Mouse (Mus musculus) hindbrain, embryonic 11.5 days (tissue): Measurements from ENCODE around the gene Marcks. TPM values are rescaled to one million over a fixed set of nuclear protein-coding genes. Genes with fewer than 3 reads are reported as not detected.
"Not testable (repeated sequence)": the region's sequence is repeated elsewhere in the genome, so short reads cannot be mapped to it uniquely, and the experiment has no call there.

Source experiments
- ATAC-seq: fragments of 200-750 bp; cut with Nextera tagmentation; 2 replicates; pipeline ENCODE4 v1.8.0; 2017; ENCODE audit warnings: mild to moderate bottlenecking, moderate TSS enrichment, moderate library complexity; ENCODE audit not compliant: low FRiP score
- DNase-seq: peaks from one replicate; pipeline ENCODE4 v3.0.0-alpha.2; 2015; ENCODE audit warnings: low spot score
- H3K27ac ChIP-seq: fragments of 300-500 bp; sonication (generic); 2 replicates; pipeline ENCODE4 v1.5.1; 2014; ENCODE audit warnings: mild to moderate bottlenecking, low read depth, low read length
- H3K27me3 ChIP-seq: fragments of 300-500 bp; sonication (generic); 2 replicates; pipeline ENCODE4 v1.6.1; 2014; ENCODE audit warnings: mild to moderate bottlenecking, low read length, moderate library complexity, mixed read lengths; ENCODE audit not compliant: control insufficient read depth, insufficient read depth
- H3K36me3 ChIP-seq: fragments of 300-500 bp; sonication (generic); 2 replicates; pipeline ENCODE4 v1.6.1; 2014; ENCODE audit warnings: mild to moderate bottlenecking, low read length, moderate library complexity, mixed read lengths; ENCODE audit not compliant: control insufficient read depth, insufficient read depth
- H3K4me1 ChIP-seq: fragments of 300-500 bp; sonication (generic); replicated peaks from 2 replicates; pipeline ENCODE4 v1.6.1; 2014; ENCODE audit warnings: low read length, mixed read lengths; ENCODE audit not compliant: control insufficient read depth, insufficient read depth
- H3K4me2 ChIP-seq: fragments of 300-500 bp; sonication (generic); replicated peaks from 2 replicates; pipeline ENCODE4 v1.6.1; 2014; ENCODE audit warnings: mild to moderate bottlenecking, low read depth, low read length
- H3K4me3 ChIP-seq: fragments of 300-500 bp; sonication (generic); 2 replicates; pipeline ENCODE4 v1.5.1; 2014; ENCODE audit warnings: low read depth, low read length
- H3K9ac ChIP-seq: fragments of 300-500 bp; sonication (generic); 2 replicates; pipeline ENCODE4 v1.6.1; 2014; ENCODE audit warnings: low read depth, low read length
- H3K9me3 ChIP-seq: fragments of 300-500 bp; sonication (generic); 2 replicates; pipeline ENCODE4 v1.6.1; 2016; ENCODE audit warnings: low read length; ENCODE audit not compliant: control insufficient read depth
- WGBS: fragments of 180-500 bp; shearing (Covaris S2); extraction: QIAGEN DNeasy Blood & Tissue Kit; methylation state at CpG from one replicate; pipeline ENCODE4 v1.1.7; 2014; 5-methylcytosine and 5-hydroxymethylcytosine counted together
- polyA plus RNA-seq: library from polyadenylated mRNA; unstranded; fragments of >200 nt; fragmentation: Nextera tagmentation; extraction: Ambion mirVana; gene quantifications from 2 replicates; pipeline ENCODE4 v1.2.1, GENCODE M21; 2014

Gene Marcks
- polyA plus RNA-seq, 1 experiment from 2014 or later = 453 TPM

GRCm38 (mm10) chr10:37101733-37102132 is 37.0 kb downstream of the Marcks start:
- DNase-seq = no peak
- H3K27ac ChIP-seq = no peak overlapping the region
- H3K9me3 ChIP-seq = no peaks in the 10 kb centered on the region
- H3K9ac ChIP-seq = no peak overlapping the region
- H3K27me3 ChIP-seq = no peaks in the 10 kb centered on the region
- H3K4me2 ChIP-seq = no peak overlapping the region
- ATAC-seq = no peak
- no peaks in the 10 kb centered on the region for H3K36me3 ChIP-seq
- no peaks in the 10 kb centered on the region for H3K4me1 ChIP-seq
- 69% methylated on average over 2 of the region's 2 CpGs for WGBS
- no peak overlapping the region for H3K4me3 ChIP-seq

- ATAC-seq = no peak
- Histone ChIP-seq H3K36me3 (no peaks in the 10 kb centered on the region), H3K27me3 (no peaks in the 10 kb centered on the region), H3K27ac (no peak overlapping the region), H3K4me2 (no peak overlapping the region), H3K4me1 (no peaks in the 10 kb centered on the region), H3K4me3 (no peak overlapping the region), H3K9me3 (no peaks in the 10 kb centered on the region), H3K9ac (no peak overlapping the region)
- WGBS = 88% methylated on average over 3 of the region's 3 CpGs
- no peak for DNase-seq
Measured at GRCm38 (mm10) chr10:37096529-37096928, 42.2 kb downstream of the Marcks start.

- H3K9me3 ChIP-seq = no peaks in the 10 kb centered on the region
- no peaks in the 10 kb centered on the region for H3K27me3 ChIP-seq
- no peak overlapping the region for H3K9ac ChIP-seq
- no peaks in the 10 kb centered on the region for H3K36me3 ChIP-seq
- no peaks in the 10 kb centered on the region for H3K4me1 ChIP-seq
- DNase-seq (no peak), ATAC-seq (no peak)
- WGBS = 85% methylated on average over 6 of the region's 6 CpGs
- no peak overlapping the region for H3K4me3 ChIP-seq
- H3K27ac ChIP-seq = no peak overlapping the region
- H3K4me2 ChIP-seq = no peak overlapping the region
Measured at GRCm38 (mm10) chr10:37095803-37096202, 42.9 kb downstream of the Marcks start.

- no peaks in the 10 kb centered on the region for H3K9me3 ChIP-seq
- H3K9ac ChIP-seq = no peak overlapping the region
- H3K27me3 ChIP-seq = no peaks in the 10 kb centered on the region
- no peaks in the 10 kb centered on the region for H3K4me1 ChIP-seq
- DNase-seq (no peak), ATAC-seq (no peak)
- H3K36me3 ChIP-seq = no peaks in the 10 kb centered on the region
- H3K4me2 ChIP-seq = no peak overlapping the region
- H3K27ac ChIP-seq = no peak overlapping the region
- H3K4me3 ChIP-seq = no peak overlapping the region
Measured at GRCm38 (mm10) chr10:37093306-37093705, 45.4 kb downstream of the Marcks start.

- Histone ChIP-seq H3K9me3 (0 out of 2 replicates have a peak, but pooled peaks cover 2% of the 10 kb centered on the region), H3K4me2 (no peak overlapping the region), H3K4me1 (no peaks in the 10 kb centered on the region), H3K27me3 (no peaks in the 10 kb centered on the region), H3K36me3 (no peaks in the 10 kb centered on the region), H3K9ac (no peak overlapping the region), H3K27ac (no peak overlapping the region), H3K4me3 (no peak overlapping the region)
- WGBS = 84% methylated on average over 3 of the region's 3 CpGs
- ATAC-seq (no peak), DNase-seq (no peak)
Measured at GRCm38 (mm10) chr10:37090411-37090810, 48.3 kb downstream of the Marcks start.

GRCm38 (mm10) chr10:37084071-37084470 is 54.6 kb downstream of the Marcks start:
- 85% methylated on average over 2 of the region's 2 CpGs for WGBS

More at GRCm38 (mm10) chr10:37084071-37084470, 54.6 kb downstream of the Marcks start:
- not testable (repeated sequence) for H3K4me1 ChIP-seq, H3K36me3 ChIP-seq, H3K4me2 ChIP-seq, H3K27ac ChIP-seq, H3K9ac ChIP-seq, H3K9me3 ChIP-seq, ATAC-seq, DNase-seq, H3K4me3 ChIP-seq, H3K27me3 ChIP-seq

Other genes starting within 250 kb of the Marcks start
- gene Hdac2, start 164.4 kb downstream of the Marcks start, polyA plus RNA-seq = 460 and 499 TPM in 2 replicates